Mouse (Mus musculus) 416B (cell line): ENCODE results near the gene Nav2.

Experiments
- DNase-seq: peaks from one replicate; pipeline ENCODE4 v3.0.0; 2011; ENCODE audit warnings: low read depth

Gene Nav2

GRCm38 (mm10) chr7:48888751-48889150 is 19.8 kb upstream of the Nav2 start:
- peak; percentile 83 for DNase-seq

GRCm38 (mm10) chr7:48891029-48891428 is 17.5 kb upstream of the Nav2 start:
- DNase-seq = no peak

- DNase-seq = no peak
Observed at GRCm38 (mm10) chr7:48893093-48893492, 15.4 kb upstream of the Nav2 start.

- DNase-seq = peak; percentile 51
Observed at GRCm38 (mm10) chr7:48894152-48894551, 14.4 kb upstream of the Nav2 start.

- DNase-seq = no peak
Observed at GRCm38 (mm10) chr7:48894763-48895162, 13.8 kb upstream of the Nav2 start.

GRCm38 (mm10) chr7:48895475-48895874 is 13.0 kb upstream of the Nav2 start:
- no peak for DNase-seq

- DNase-seq = no peak
Observed at GRCm38 (mm10) chr7:48896051-48896450, 12.5 kb upstream of the Nav2 start.

- DNase-seq = no peak
Observed at GRCm38 (mm10) chr7:48897539-48898163, 10.9 kb upstream of the Nav2 start.

GRCm38 (mm10) chr7:48898416-48898815 is 10.1 kb upstream of the Nav2 start:
- peak; percentile 63 for DNase-seq

- DNase-seq = no peak
Observed at GRCm38 (mm10) chr7:48900408-48901167, 7.9 kb upstream of the Nav2 start.

- DNase-seq = no peak
Observed at GRCm38 (mm10) chr7:48902454-48902853, 6.1 kb upstream of the Nav2 start.

- DNase-seq = no peak
Observed at GRCm38 (mm10) chr7:48909342-48909671, 791 bp downstream of the Nav2 start.

- DNase-seq = no peak
Observed at GRCm38 (mm10) chr7:48910282-48910681, 1.8 kb downstream of the Nav2 start.

GRCm38 (mm10) chr7:48911146-48911545 is 2.6 kb downstream of the Nav2 start:
- no peak for DNase-seq

- no peak for DNase-seq
Observed at GRCm38 (mm10) chr7:48914630-48915506, 6.4 kb downstream of the Nav2 start.

GRCm38 (mm10) chr7:48917463-48917862 is 8.9 kb downstream of the Nav2 start:
- DNase-seq = no peak

GRCm38 (mm10) chr7:48917988-48918387 is 9.5 kb downstream of the Nav2 start:
- DNase-seq = no peak

GRCm38 (mm10) chr7:48918389-48918788 is 9.9 kb downstream of the Nav2 start:
- peak; percentile 39 for DNase-seq

- no peak for DNase-seq
Observed at GRCm38 (mm10) chr7:48923620-48924019, 15.1 kb downstream of the Nav2 start.

GRCm38 (mm10) chr7:48925214-48925613 is 16.7 kb downstream of the Nav2 start:
- DNase-seq = no peak

GRCm38 (mm10) chr7:48928364-48928763 is 19.8 kb downstream of the Nav2 start:
- peak; percentile 65 for DNase-seq

GRCm38 (mm10) chr7:48930399-48930798 is 21.9 kb downstream of the Nav2 start:
- DNase-seq = no peak

- no peak for DNase-seq
Observed at GRCm38 (mm10) chr7:48932138-48932537, 23.6 kb downstream of the Nav2 start.
